Mouse (Mus musculus) stomach, postnatal 0 days (tissue): Measurements from ENCODE around the gene Wsb2.
A peak's percentile ranks its signal among the peaks of the same experiment; 100 is the strongest.

Experiments
- CTCF ChIP-seq: IDR thresholded peaks from 2 replicates; pipeline ENCODE4 v1.5.1; 2016; ENCODE audit warnings: antibody characterized with exemption, low read depth, mild to moderate bottlenecking, moderate library complexity
- EP300 ChIP-seq: optimal IDR thresholded peaks from 2 replicates; pipeline ENCODE3; 2016; ENCODE audit warnings: antibody characterized with exemption

GRCm38 (mm10) chr5:117330457-117330856 lies 26.6 kb upstream of the Wsb2 start:
- 0 out of 2 replicates have a peak, but pooled peaks have one; percentile 4 for TF ChIP-seq CTCF
- TF ChIP-seq EP300: no peak
